Mouse (Mus musculus): ENCODE data around the gene Mtch2.
"Not testable (repeated sequence)": the region's sequence is repeated elsewhere in the genome, so short reads cannot be mapped to it uniquely, and the experiment has no call there.

Gene Mtch2

GRCm38 (mm10) chr2:90846955-90847680, at the start of gene Mtch2:
Gene Mtch2 (plus strand): TSS chr2:90847155.
- peak; percentile 98 to 99 for DNase-seq (ENCODE audit: low spot score in 2 of 2)

GRCm38 (mm10) chr2:90808241-90809126, 38.5 kb upstream of the Mtch2 start:
- DNase-seq (ENCODE audit: low spot score in 2 of 2): no peak

- no peak for DNase-seq (ENCODE audit: low spot score in 2 of 2)
These were observed 36.2 kb upstream of the Mtch2 start for GRCm38 (mm10) chr2:90810751-90811150.

GRCm38 (mm10) chr2:90815266-90815665, 31.7 kb upstream of the Mtch2 start:
- no peak for DNase-seq (ENCODE audit: low spot score in 2 of 2)

GRCm38 (mm10) chr2:90816144-90816543, 30.8 kb upstream of the Mtch2 start:
- no peak for DNase-seq (ENCODE audit: low spot score in 2 of 2)

GRCm38 (mm10) chr2:90818710-90819109, 28.2 kb upstream of the Mtch2 start:
- DNase-seq (ENCODE audit: low spot score in 2 of 2): no peak

- no peak for DNase-seq (ENCODE audit: low spot score in 2 of 2)
These were observed 26.1 kb upstream of the Mtch2 start for GRCm38 (mm10) chr2:90820894-90821293.

- no peak for DNase-seq (ENCODE audit: low spot score in 2 of 2)
These were observed 24.0 kb upstream of the Mtch2 start for GRCm38 (mm10) chr2:90822978-90823377.

GRCm38 (mm10) chr2:90823781-90824180, 23.2 kb upstream of the Mtch2 start:
- DNase-seq (ENCODE audit: low spot score in 2 of 2): no peak

- not testable (repeated sequence) for DNase-seq (ENCODE audit: low spot score in 2 of 2)
These were observed 22.4 kb upstream of the Mtch2 start for GRCm38 (mm10) chr2:90824528-90824927.

GRCm38 (mm10) chr2:90825515-90826172, 21.3 kb upstream of the Mtch2 start:
- no peak for DNase-seq (ENCODE audit: low spot score in 2 of 2)

GRCm38 (mm10) chr2:90828739-90829138, 18.2 kb upstream of the Mtch2 start:
- DNase-seq (ENCODE audit: low spot score in 2 of 2): peak; percentile 6 to 43

- DNase-seq (ENCODE audit: low spot score in 2 of 2): no peak
These were observed 13.5 kb upstream of the Mtch2 start for GRCm38 (mm10) chr2:90833502-90833901.

- DNase-seq (ENCODE audit: low spot score in 2 of 2): no peak
These were observed 8.3 kb upstream of the Mtch2 start for GRCm38 (mm10) chr2:90838621-90839020.

GRCm38 (mm10) chr2:90843666-90844065, 3.3 kb upstream of the Mtch2 start:
- no peak for DNase-seq (ENCODE audit: low spot score in 2 of 2)

- no peak for DNase-seq (ENCODE audit: low spot score in 2 of 2)
These were observed 2.7 kb upstream of the Mtch2 start for GRCm38 (mm10) chr2:90844262-90844661.

- DNase-seq (ENCODE audit: low spot score in 2 of 2): no peak
These were observed 1.7 kb upstream of the Mtch2 start for GRCm38 (mm10) chr2:90845234-90845633.

- peak in 1 of 2 experiments; percentile 17 for DNase-seq (ENCODE audit: low spot score in 2 of 2)
These were observed 784 bp upstream of the Mtch2 start for GRCm38 (mm10) chr2:90846171-90846570.

- DNase-seq (ENCODE audit: low spot score in 2 of 2): no peak
These were observed 379 bp upstream of the Mtch2 start for GRCm38 (mm10) chr2:90846597-90846954.

- DNase-seq (ENCODE audit: low spot score in 2 of 2): no peak
These were observed 711 bp downstream of the Mtch2 start for GRCm38 (mm10) chr2:90847681-90848050.

GRCm38 (mm10) chr2:90848331-90848730, 1.4 kb downstream of the Mtch2 start:
- no peak for DNase-seq (ENCODE audit: low spot score in 2 of 2)

- no peak for DNase-seq (ENCODE audit: low spot score in 2 of 2)
These were observed 3.4 kb downstream of the Mtch2 start for GRCm38 (mm10) chr2:90850401-90850800.

All from spleen, postnatal 10 days (tissue).